Mouse (Mus musculus) frontal cortex, postnatal 10 days (tissue): ENCODE measurements at regions not wholly inside any gene's neighbourhood (a gene's known extent, or its start where the extent isn't known, plus 50 kb on each side); places are given as distances from the start of the nearest gene placed in this dataset.
A peak's percentile ranks its signal among the peaks of the same experiment; 100 is the strongest.

Source experiments
- DNase-seq, 2 experiments: peaks; one replicate each; pipeline ENCODE4 v3.0.0; 2022; ENCODE audit warnings: low spot score in 2 of 2, mixed read lengths in 1 of 2

- DNase-seq = no peak
Observed at GRCm38 (mm10) chr15:59845158-59845739, 171.2 kb downstream of the 4933412E24Rik start.

GRCm38 (mm10) chr15:59836631-59837030, 179.8 kb downstream of the 4933412E24Rik start:
- no peak for DNase-seq

- no peak for DNase-seq
Observed at GRCm38 (mm10) chr15:59833232-59833631, 183.2 kb downstream of the 4933412E24Rik start.

GRCm38 (mm10) chr15:59831481-59831880, 184.9 kb downstream of the 4933412E24Rik start:
- DNase-seq = no peak

- DNase-seq = no peak
Observed at GRCm38 (mm10) chr15:59830553-59831462, 185.6 kb downstream of the 4933412E24Rik start.

GRCm38 (mm10) chr15:59828421-59828820, 188.0 kb downstream of the 4933412E24Rik start:
- peak; percentile 53 to 77 for DNase-seq

GRCm38 (mm10) chr15:59826164-59826950, 190.1 kb downstream of the 4933412E24Rik start:
- DNase-seq = no peak

GRCm38 (mm10) chr15:59823921-59824320, 192.5 kb downstream of the 4933412E24Rik start:
- no peak for DNase-seq

- no peak for DNase-seq
Observed at GRCm38 (mm10) chr15:59822995-59823681, 193.3 kb downstream of the 4933412E24Rik start.

GRCm38 (mm10) chr15:59820317-59820716, 196.1 kb downstream of the 4933412E24Rik start:
- DNase-seq = no peak

- DNase-seq = no peak
Observed at GRCm38 (mm10) chr15:59816031-59816430, 200.4 kb downstream of the 4933412E24Rik start.

- DNase-seq = peak in 1 of 2 experiments; percentile 12
Observed at GRCm38 (mm10) chr15:59811566-59811965, 204.8 kb downstream of the 4933412E24Rik start.

GRCm38 (mm10) chr15:59809361-59809760, 207.1 kb downstream of the 4933412E24Rik start:
- DNase-seq = no peak

- DNase-seq = no peak
Observed at GRCm38 (mm10) chr15:59807723-59808122, 208.7 kb downstream of the 4933412E24Rik start.

GRCm38 (mm10) chr15:59805771-59806170, 210.6 kb downstream of the 4933412E24Rik start:
- no peak for DNase-seq

GRCm38 (mm10) chr15:59804821-59805220, 211.6 kb downstream of the 4933412E24Rik start:
- no peak for DNase-seq

- no peak for DNase-seq
Observed at GRCm38 (mm10) chr15:59804394-59804793, 212.0 kb downstream of the 4933412E24Rik start.

- no peak for DNase-seq
Observed at GRCm38 (mm10) chr15:59802276-59802675, 214.1 kb downstream of the 4933412E24Rik start.

- no peak for DNase-seq
Observed at GRCm38 (mm10) chr15:59799124-59799815, 217.1 kb downstream of the 4933412E24Rik start.

- DNase-seq = no peak
Observed at GRCm38 (mm10) chr15:59798486-59798885, 217.9 kb downstream of the 4933412E24Rik start.

- DNase-seq = peak in 1 of 2 experiments; percentile 18
Observed at GRCm38 (mm10) chr15:59795717-59796116, 220.7 kb downstream of the 4933412E24Rik start.
